Mouse (Mus musculus): ENCODE results near the gene Slc37a1.

DNA sequence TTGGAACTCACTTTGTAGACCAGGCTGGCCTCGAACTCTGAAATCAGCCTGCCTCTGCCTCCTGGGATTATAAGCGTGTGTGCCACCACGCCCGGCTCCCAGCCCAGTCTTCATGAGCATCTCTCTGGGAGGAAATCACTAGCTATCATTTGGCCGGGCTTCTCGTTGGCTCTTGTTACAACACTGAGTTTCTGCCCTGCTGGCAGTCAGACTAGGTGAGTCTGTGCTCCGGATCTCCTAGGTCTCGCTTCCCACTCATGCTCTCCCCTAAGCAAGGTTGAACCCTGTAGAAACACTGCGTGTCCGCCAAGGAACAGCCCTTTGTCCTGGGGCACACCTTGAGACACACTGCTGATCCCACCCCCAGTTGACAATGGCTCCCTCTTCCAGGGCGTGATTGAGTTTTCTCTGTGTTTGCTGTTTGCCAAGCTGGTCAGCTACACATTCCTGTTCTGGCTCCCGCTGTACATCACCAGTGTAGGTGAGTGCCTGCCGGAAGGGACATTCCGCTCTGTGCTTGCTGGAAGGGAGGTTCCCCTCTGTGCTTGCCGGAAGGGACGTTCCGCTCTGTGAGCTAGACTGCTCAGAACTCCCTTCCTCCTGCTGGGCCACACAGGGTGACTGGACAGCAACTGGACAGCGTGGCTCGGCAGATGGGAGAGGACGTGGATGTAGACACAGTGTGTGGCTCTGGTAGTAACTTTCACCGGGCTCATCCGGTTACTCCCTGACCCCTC, 48.9 kb downstream of the Slc37a1 start:
- TF ChIP-seq CTCF (IDR thresholded peaks at IDR 0.05; ENCODE audit: low read depth) (no peak), EP300 (IDR thresholded peaks at IDR 0.05; ENCODE audit: low read depth) (no peak)

Measured in liver, postnatal 0 days (tissue).